Mouse (Mus musculus): ENCODE data around the gene Rnf145.

Rnf145 gene

GRCm38 (mm10) chr11:44509906-44510305 is 8.9 kb upstream of the Rnf145 start:
- no peak for DNase-seq (ENCODE audit: low read depth, low spot score)

- DNase-seq (ENCODE audit: low read depth, low spot score): no peak
These were observed 8.4 kb upstream of the Rnf145 start for GRCm38 (mm10) chr11:44510371-44510770.

- DNase-seq (ENCODE audit: low read depth, low spot score): no peak
These were observed 6.4 kb upstream of the Rnf145 start for GRCm38 (mm10) chr11:44512044-44513025.

- no peak for DNase-seq (ENCODE audit: low read depth, low spot score)
These were observed 5.7 kb upstream of the Rnf145 start for GRCm38 (mm10) chr11:44513026-44513422.

GRCm38 (mm10) chr11:44514666-44515065 is 4.1 kb upstream of the Rnf145 start:
- no peak for DNase-seq (ENCODE audit: low read depth, low spot score)

- DNase-seq (ENCODE audit: low read depth, low spot score): no peak
These were observed 2.4 kb upstream of the Rnf145 start for GRCm38 (mm10) chr11:44516362-44516761.

- no peak for DNase-seq (ENCODE audit: low read depth, low spot score)
These were observed 1.0 kb upstream of the Rnf145 start for GRCm38 (mm10) chr11:44517561-44518280.

GRCm38 (mm10) chr11:44519096-44519949 is 559 bp downstream of the Rnf145 start:
- peak; percentile 25 for DNase-seq (ENCODE audit: low read depth, low spot score)

GRCm38 (mm10) chr11:44519950-44520761 is 1.4 kb downstream of the Rnf145 start:
- peak; percentile 74 for DNase-seq (ENCODE audit: low read depth, low spot score)

- DNase-seq (ENCODE audit: low read depth, low spot score): no peak
These were observed 3.8 kb downstream of the Rnf145 start for GRCm38 (mm10) chr11:44522594-44522993.

- DNase-seq (ENCODE audit: low read depth, low spot score): no peak
These were observed 7.0 kb downstream of the Rnf145 start for GRCm38 (mm10) chr11:44525765-44526164.

GRCm38 (mm10) chr11:44526654-44527263 is 8.0 kb downstream of the Rnf145 start:
- DNase-seq (ENCODE audit: low read depth, low spot score): no peak

GRCm38 (mm10) chr11:44528560-44529199 is 9.9 kb downstream of the Rnf145 start:
- DNase-seq (ENCODE audit: low read depth, low spot score): no peak

- DNase-seq (ENCODE audit: low read depth, low spot score): no peak
These were observed 10.4 kb downstream of the Rnf145 start for GRCm38 (mm10) chr11:44529200-44529599.

GRCm38 (mm10) chr11:44529716-44530115 is 11.0 kb downstream of the Rnf145 start:
- DNase-seq (ENCODE audit: low read depth, low spot score): no peak

- DNase-seq (ENCODE audit: low read depth, low spot score): no peak
These were observed 11.6 kb downstream of the Rnf145 start for GRCm38 (mm10) chr11:44530382-44530781.

GRCm38 (mm10) chr11:44530867-44531266 is 12.1 kb downstream of the Rnf145 start:
- DNase-seq (ENCODE audit: low read depth, low spot score): no peak

GRCm38 (mm10) chr11:44531617-44532016 is 12.9 kb downstream of the Rnf145 start:
- DNase-seq (ENCODE audit: low read depth, low spot score): no peak

- DNase-seq (ENCODE audit: low read depth, low spot score): no peak
These were observed 14.3 kb downstream of the Rnf145 start for GRCm38 (mm10) chr11:44532846-44533781.

Data from forelimb bud, embryonic 11.5 days (tissue).